Mouse (Mus musculus): Measurements from ENCODE around the gene Itprip. TPM values are rescaled to one million over a fixed set of nuclear protein-coding genes. Genes with fewer than 3 reads are reported as not detected.

The Itprip gene
- 4.1 and 5.4 TPM in 2 replicates for polyA plus RNA-seq (2014; fragmentation: Nextera tagmentation; extraction: Ambion mirVana)

DNA sequence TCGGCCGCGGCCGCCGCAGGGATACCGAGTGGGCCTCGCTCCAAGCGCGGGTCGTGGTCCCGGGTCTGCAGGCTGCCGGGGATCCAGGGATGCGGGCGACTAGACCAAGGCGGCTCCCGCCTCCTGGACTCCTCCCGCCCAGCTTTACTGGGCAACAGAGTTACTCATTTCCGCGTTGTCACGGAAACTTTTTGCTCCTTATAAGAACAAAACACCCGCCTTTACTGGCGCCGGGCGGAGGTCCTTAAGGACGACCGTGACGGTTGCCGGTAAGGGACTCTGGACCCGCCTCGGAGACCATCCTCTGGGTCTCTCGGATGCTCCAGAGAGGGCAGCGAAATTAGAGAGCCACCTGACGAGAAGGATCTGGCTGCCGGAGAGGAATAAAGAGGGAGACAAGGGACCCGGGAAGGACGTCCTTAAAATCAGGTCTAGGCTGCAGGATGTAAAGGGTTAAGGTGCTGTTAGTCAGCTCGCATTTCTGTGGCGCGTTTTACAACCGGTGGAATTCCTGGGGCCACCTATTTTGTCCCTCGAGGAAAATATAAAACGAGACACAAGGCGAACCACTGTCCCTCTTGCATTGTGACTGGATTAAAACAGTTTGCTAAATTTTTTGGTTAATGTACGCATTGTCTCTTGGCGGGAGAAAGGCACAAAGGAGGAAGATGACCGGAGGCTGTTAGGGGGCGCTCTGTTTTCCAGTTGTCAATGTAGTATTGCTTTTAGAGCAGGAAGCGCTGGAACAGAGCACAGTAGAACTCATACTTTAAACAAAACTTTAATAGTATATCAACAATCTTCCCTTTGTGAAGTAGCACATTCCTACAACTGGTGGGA lies at the start of gene Itprip, which contains the start of gene Cfap43:
TSS of gene Itprip (minus strand) at position 174 of the 840 bp plus-strand sequence.
TSS of gene Cfap43 (minus strand) at position 162 of the 840 bp plus-strand sequence.
- WGBS: under 1% methylated on average over 48 of the region's 48 CpGs
- H3K4me1 ChIP-seq (replicated peaks; ENCODE audit: control insufficient read depth, insufficient read depth, low read length): peaks cover 21% of the 10 kb centered on the region; the same call in 1 of the 2 replicates
- H3K4me2 ChIP-seq (replicated peaks): peak within 1 kb of the TSS; percentile 85
- H3K36me3 ChIP-seq (replicated peaks; ENCODE audit: control insufficient read depth, insufficient read depth): no peaks in the 10 kb centered on the region
- no peaks in the 10 kb centered on the region for H3K27me3 ChIP-seq (ENCODE audit: control insufficient read depth, insufficient read depth, low read length)
- peak within 1 kb of the TSS; percentile 76 for H3K9ac ChIP-seq
- H3K27ac ChIP-seq: peak within 1 kb of the TSS; percentile 81
- H3K4me3 ChIP-seq (replicated peaks; ENCODE audit: low read length): peak within 1 kb of the TSS; percentile 66
- no peaks in the 10 kb centered on the region for H3K9me3 ChIP-seq (ENCODE audit: control insufficient read depth, low read length)
- peak; percentile 79 for DNase-seq (ENCODE audit: low spot score)
- peak; percentile 61 for ATAC-seq (ENCODE audit: low FRiP score)

DNA sequence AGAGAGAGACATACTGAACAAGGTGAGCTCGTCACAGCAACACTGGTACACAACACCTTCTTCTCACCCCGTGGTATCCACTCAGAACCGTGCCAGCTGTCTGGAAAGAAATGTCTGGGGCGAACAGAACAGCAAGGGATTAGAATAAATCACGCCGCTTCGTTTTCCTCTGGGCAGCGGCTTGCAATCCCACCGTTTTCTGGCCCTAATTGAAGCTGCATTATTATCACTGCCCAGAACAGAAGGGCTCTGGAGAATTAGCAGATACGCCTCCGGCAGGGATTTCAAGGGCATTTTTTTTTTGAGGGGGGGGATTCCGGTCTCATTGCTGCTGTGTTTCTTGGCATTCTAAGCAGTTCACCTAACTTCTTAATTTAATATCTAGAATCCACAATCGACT lies 39.1 kb upstream of the Itprip start:
- ATAC-seq (ENCODE audit: low FRiP score) (no peak), DNase-seq (ENCODE audit: low spot score) (no peak)
- Histone ChIP-seq H3K4me3 (replicated peaks; ENCODE audit: low read length) (no peak overlapping the region), H3K27ac (no peak overlapping the region), H3K4me2 (replicated peaks) (no peak overlapping the region), H3K9me3 (ENCODE audit: control insufficient read depth, low read length) (no peaks in the 10 kb centered on the region), H3K36me3 (replicated peaks; ENCODE audit: control insufficient read depth, insufficient read depth) (no peaks in the 10 kb centered on the region), H3K4me1 (replicated peaks; ENCODE audit: control insufficient read depth, insufficient read depth, low read length) (no peaks in the 10 kb centered on the region), H3K27me3 (ENCODE audit: control insufficient read depth, insufficient read depth, low read length) (no peaks in the 10 kb centered on the region), H3K9ac (no peak overlapping the region)
- 47% methylated on average over 13 of the region's 13 CpGs for WGBS

DNA sequence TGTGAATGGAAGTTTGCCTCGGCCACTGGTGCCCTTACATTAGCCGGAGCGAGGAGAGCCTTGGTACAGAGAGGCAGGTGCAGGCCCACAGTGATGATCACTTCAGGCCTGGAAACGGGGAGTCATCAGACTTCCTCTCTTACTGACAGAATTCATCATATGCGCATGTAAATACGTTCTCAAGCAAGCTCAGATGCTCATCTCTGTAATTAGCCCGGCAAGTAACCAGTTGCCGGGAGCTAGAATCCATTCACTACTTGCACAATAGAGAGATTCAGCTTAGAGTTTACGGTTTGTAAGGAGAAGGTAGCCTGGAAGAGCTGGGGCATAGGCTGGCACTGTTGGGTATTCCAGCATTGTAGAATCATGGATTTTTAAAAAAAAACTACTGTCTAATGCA lies 34.1 kb upstream of the Itprip start:
- no peak overlapping the region for H3K27ac ChIP-seq
- H3K36me3 ChIP-seq (replicated peaks; ENCODE audit: control insufficient read depth, insufficient read depth): no peaks in the 10 kb centered on the region
- no peak overlapping the region for H3K4me3 ChIP-seq (replicated peaks; ENCODE audit: low read length)
- H3K9ac ChIP-seq: no peak overlapping the region
- H3K4me1 ChIP-seq (replicated peaks; ENCODE audit: control insufficient read depth, insufficient read depth, low read length): no peaks in the 10 kb centered on the region; the same call in 1 of the 2 replicates
- WGBS: 35% methylated on average over 9 of the region's 9 CpGs
- H3K9me3 ChIP-seq (ENCODE audit: control insufficient read depth, low read length): no peaks in the 10 kb centered on the region
- DNase-seq (ENCODE audit: low spot score) (no peak), ATAC-seq (ENCODE audit: low FRiP score) (no peak)
- H3K4me2 ChIP-seq (replicated peaks): no peak overlapping the region
- H3K27me3 ChIP-seq (ENCODE audit: control insufficient read depth, insufficient read depth, low read length): no peaks in the 10 kb centered on the region

- H3K9ac ChIP-seq: no peak overlapping the region
- ATAC-seq (ENCODE audit: low FRiP score) (no peak), DNase-seq (ENCODE audit: low spot score) (no peak)
- no peaks in the 10 kb centered on the region for H3K9me3 ChIP-seq (ENCODE audit: control insufficient read depth, low read length)
- H3K27ac ChIP-seq: no peak overlapping the region
- no peak overlapping the region for H3K4me2 ChIP-seq (replicated peaks)
- H3K4me1 ChIP-seq (replicated peaks; ENCODE audit: control insufficient read depth, insufficient read depth, low read length): peaks cover 8% of the 10 kb centered on the region; the same call in 1 of the 2 replicates
- no peak overlapping the region for H3K4me3 ChIP-seq (replicated peaks; ENCODE audit: low read length)
- no peaks in the 10 kb centered on the region for H3K27me3 ChIP-seq (ENCODE audit: control insufficient read depth, insufficient read depth, low read length)
- no peaks in the 10 kb centered on the region for H3K36me3 ChIP-seq (replicated peaks; ENCODE audit: control insufficient read depth, insufficient read depth)
- WGBS: 88% methylated on average over 7 of the region's 7 CpGs
These were observed 31.8 kb upstream of the Itprip start for GRCm38 (mm10) chr19:47950946-47951345.

DNA sequence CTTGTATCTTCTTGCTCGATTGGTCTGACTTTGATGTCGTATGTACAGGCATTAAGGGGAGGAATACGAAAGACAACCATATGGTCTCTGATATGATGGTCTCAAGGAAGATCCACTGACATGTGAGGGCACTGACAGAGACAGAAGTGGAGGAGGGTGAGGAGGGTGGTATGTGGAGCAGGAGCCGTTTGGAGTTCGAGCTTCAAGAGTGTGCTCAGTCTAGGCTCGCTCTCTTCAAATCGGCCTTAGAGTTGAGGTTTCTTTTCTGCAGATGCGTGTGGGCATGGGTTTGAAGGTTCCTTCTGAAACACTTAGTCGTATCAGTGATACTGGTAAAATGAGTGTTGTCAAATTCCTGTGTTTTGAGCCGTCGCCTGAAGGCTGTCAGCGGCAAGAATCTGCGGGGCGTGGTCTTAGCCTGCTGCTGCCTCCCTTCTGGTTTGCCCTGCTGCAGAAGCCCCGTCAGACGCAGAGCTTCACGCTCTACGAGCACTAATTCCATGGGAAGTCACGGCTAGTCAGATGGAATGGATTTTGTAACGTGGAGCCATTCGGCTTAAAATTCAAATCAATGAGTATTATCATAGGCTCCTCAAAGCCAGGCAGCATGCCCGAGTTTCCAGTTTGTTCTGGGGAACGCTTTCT lies 27.8 kb upstream of the Itprip start:
- DNase-seq (ENCODE audit: low spot score) (no peak), ATAC-seq (ENCODE audit: low FRiP score) (no peak)
- 0 out of 2 replicates have a peak, but pooled peaks cover 8% of the 10 kb centered on the region for H3K4me1 ChIP-seq (replicated peaks; ENCODE audit: control insufficient read depth, insufficient read depth, low read length)
- no peaks in the 10 kb centered on the region for H3K27me3 ChIP-seq (ENCODE audit: control insufficient read depth, insufficient read depth, low read length)
- H3K9me3 ChIP-seq (ENCODE audit: control insufficient read depth, low read length): no peaks in the 10 kb centered on the region
- H3K27ac ChIP-seq: no peak overlapping the region
- 45% methylated on average over 23 of the region's 23 CpGs for WGBS
- H3K36me3 ChIP-seq (replicated peaks; ENCODE audit: control insufficient read depth, insufficient read depth): no peaks in the 10 kb centered on the region
- H3K9ac ChIP-seq: 0 out of 2 replicates have a peak overlapping the region, but pooled peaks have one; percentile 6
- peak overlapping the region; percentile 29 for H3K4me2 ChIP-seq (replicated peaks)
- no peak overlapping the region for H3K4me3 ChIP-seq (replicated peaks; ENCODE audit: low read length)

DNA sequence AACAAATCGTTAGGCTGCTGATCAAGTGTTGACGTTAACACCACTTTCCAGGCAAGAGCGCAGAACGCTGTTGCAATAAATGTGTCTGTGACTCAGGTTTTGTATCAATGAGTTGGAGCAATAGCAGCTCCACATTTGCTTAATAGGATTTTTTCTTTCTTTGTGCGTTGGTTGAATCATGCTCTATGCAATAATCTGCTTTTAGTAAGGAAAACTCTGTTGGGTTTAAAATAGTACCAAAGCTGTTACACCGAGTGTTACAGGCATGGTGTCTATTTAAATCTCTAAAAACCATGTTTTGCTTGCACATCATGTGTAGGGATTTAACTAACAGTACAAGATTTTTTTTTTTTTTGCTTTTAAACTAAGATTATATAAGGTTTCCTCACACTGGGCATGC lies 20.3 kb upstream of the Itprip start:
- Histone ChIP-seq H3K4me1 (replicated peaks; ENCODE audit: control insufficient read depth, insufficient read depth, low read length) (no peaks in the 10 kb centered on the region), H3K27ac (no peak overlapping the region), H3K9ac (no peak overlapping the region), H3K27me3 (ENCODE audit: control insufficient read depth, insufficient read depth, low read length) (no peaks in the 10 kb centered on the region), H3K4me2 (replicated peaks) (no peak overlapping the region), H3K9me3 (ENCODE audit: control insufficient read depth, low read length) (no peaks in the 10 kb centered on the region), H3K4me3 (replicated peaks; ENCODE audit: low read length) (no peak overlapping the region), H3K36me3 (replicated peaks; ENCODE audit: control insufficient read depth, insufficient read depth) (no peaks in the 10 kb centered on the region)
- ATAC-seq (ENCODE audit: low FRiP score) (no peak), DNase-seq (ENCODE audit: low spot score) (no peak)
- WGBS: 81% methylated on average over 6 of the region's 6 CpGs

- ATAC-seq (ENCODE audit: low FRiP score) (peak; percentile 90), DNase-seq (ENCODE audit: low spot score) (peak; percentile 80)
- Histone ChIP-seq H3K4me1 (replicated peaks; ENCODE audit: control insufficient read depth, insufficient read depth, low read length) (no peaks in the 10 kb centered on the region), H3K9ac (peak within 1 kb of the TSS; percentile 48), H3K36me3 (replicated peaks; ENCODE audit: control insufficient read depth, insufficient read depth) (no peaks in the 10 kb centered on the region), H3K4me3 (replicated peaks; ENCODE audit: low read length) (peak within 1 kb of the TSS; percentile 36), H3K27ac (peak within 1 kb of the TSS; percentile 65), H3K27me3 (ENCODE audit: control insufficient read depth, insufficient read depth, low read length) (no peaks in the 10 kb centered on the region), H3K4me2 (replicated peaks) (peak within 1 kb of the TSS; percentile 69), H3K9me3 (ENCODE audit: control insufficient read depth, low read length) (no peaks in the 10 kb centered on the region)
- 2% methylated on average over 41 of the region's 41 CpGs for WGBS
These were observed 18.6 kb upstream of the Itprip start, which contains the start of gene Cfap58 for GRCm38 (mm10) chr19:47937443-47938406. Gene Cfap58, plus strand, starts transcription at chr19:47937675.

DNA sequence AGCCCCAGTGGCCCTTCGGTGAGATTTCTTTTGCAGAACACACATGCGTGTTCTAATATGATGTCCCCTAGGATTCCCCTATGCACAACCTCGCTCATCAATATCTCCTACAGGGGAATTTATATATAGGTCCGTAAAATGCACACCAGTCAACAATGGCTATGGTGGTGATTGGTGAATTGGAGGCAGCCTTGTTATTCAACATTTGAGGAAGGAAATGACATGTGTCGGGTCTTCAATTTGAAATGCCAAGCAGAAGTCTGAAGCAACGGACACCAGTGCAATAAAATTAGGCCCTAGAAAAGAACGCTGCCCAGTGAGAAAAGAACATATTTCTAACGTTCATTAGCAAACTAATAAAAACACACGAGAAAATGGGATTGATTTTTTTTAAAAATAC lies 17.8 kb upstream of the Itprip start:
- WGBS: 57% methylated on average over 9 of the region's 9 CpGs
- DNase-seq (ENCODE audit: low spot score) (no peak), ATAC-seq (ENCODE audit: low FRiP score) (no peak)
- H3K9ac ChIP-seq: peak overlapping the region; percentile 48
- no peaks in the 10 kb centered on the region for H3K4me1 ChIP-seq (replicated peaks; ENCODE audit: control insufficient read depth, insufficient read depth, low read length)
- H3K36me3 ChIP-seq (replicated peaks; ENCODE audit: control insufficient read depth, insufficient read depth): no peaks in the 10 kb centered on the region
- H3K9me3 ChIP-seq (ENCODE audit: control insufficient read depth, low read length): no peaks in the 10 kb centered on the region
- peak overlapping the region; percentile 65 for H3K27ac ChIP-seq
- H3K4me2 ChIP-seq (replicated peaks): peak overlapping the region; percentile 69
- H3K27me3 ChIP-seq (ENCODE audit: control insufficient read depth, insufficient read depth, low read length): no peaks in the 10 kb centered on the region
- peak overlapping the region; percentile 36 for H3K4me3 ChIP-seq (replicated peaks; ENCODE audit: low read length)
